Mouse (Mus musculus): ENCODE measurements at regions not wholly inside any gene's neighbourhood (a gene's known extent, or its start where the extent isn't known, plus 50 kb on each side); places are given as distances from the start of the nearest gene placed in this dataset.

DNA sequence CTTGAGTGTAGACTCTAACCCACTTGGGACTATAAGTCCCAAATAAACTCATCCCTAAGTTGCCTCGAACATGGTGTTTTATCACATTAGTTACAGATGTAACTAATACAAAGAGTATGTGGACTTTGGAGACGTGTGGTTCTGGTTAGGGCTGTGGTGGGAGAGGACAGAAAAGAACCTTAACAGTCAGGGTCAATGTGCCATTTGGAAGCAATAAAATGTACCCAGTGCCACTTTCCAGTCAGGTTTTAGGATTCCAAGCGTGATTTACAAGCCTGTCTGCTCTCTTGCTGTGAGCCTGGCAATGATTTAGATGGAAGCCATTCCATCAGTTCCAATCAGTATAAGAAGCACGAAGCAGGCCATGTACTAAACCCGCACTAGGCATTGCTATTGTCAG, 65.2 kb upstream of the D16Ertd472e start:
- TF ChIP-seq CTCF (IDR thresholded peaks at IDR 0.05; ENCODE audit: insufficient read depth, low read length): no peak
- TF ChIP-seq POLR2A (IDR thresholded peaks at IDR 0.05; ENCODE audit: borderline replicate concordance, extremely low read depth, low read depth, low read length): no peak

All from lung, adult 2 months (tissue).